Mouse (Mus musculus) cerebellum, postnatal 4 days (tissue): Measurements from ENCODE around the gene Gm36864.

Experiments used
- DNase-seq, 2 experiments: peaks; one replicate each; pipeline ENCODE4 v3.0.0; 2022; ENCODE audit warnings: low spot score in 2 of 2, mixed read lengths in 1 of 2

Gene Gm36864

DNA sequence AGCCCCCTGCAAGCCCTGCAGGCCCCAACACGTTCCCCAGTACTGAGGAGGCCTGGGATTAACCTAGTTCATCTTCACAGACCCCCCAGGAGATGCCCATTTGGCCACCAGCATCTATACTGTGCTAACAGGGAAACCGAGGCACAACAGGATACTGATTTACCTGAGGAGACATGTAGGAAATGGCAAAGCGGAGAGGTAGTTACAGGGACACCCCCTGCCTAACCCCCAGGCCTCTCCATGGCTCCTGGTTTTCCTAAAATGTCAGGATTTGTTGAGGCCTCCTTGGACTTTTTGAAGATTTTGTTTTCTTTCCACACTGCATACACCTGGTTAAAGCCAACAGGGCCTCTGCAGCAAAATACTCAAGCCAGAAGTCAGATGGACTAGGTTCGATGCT is 21.3 kb downstream of the Gm36864 start, which contains the start of gene Acp4:
Acp4 (minus strand) TSS at position 101 of the 400 bp plus-strand sequence.
- DNase-seq: no peak

- no peak for DNase-seq
Measured at GRCm38 (mm10) chr7:44260410-44260809, 24.4 kb downstream of the Gm36864 start.

DNA sequence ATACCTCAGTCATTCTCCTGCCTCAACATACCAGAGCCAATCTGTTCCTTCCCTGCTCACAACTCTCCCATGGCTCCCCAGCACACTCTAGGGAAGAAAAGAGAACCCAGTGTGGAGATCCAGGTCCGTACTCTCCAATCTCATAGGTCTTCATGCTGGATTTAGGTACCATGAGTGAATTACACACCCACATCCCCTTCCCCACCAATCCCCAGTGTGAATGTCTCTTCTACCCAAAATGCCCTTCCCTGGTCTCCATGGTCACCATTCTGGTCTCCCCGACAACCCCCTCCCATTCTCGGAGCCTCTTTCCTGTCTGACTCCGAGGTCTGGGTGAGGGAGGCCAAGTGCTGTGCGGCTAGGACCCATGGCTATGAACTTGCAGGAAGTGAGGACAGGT is 25.2 kb downstream of the Gm36864 start, which contains the start of gene Gm15517:
Gm15517 (plus strand) TSS at position 301 of the 400 bp plus-strand sequence.
- no peak for DNase-seq

GRCm38 (mm10) chr7:44262791-44263643 is 27.0 kb downstream of the Gm36864 start:
- DNase-seq: peak; percentile 97 to 99

DNA sequence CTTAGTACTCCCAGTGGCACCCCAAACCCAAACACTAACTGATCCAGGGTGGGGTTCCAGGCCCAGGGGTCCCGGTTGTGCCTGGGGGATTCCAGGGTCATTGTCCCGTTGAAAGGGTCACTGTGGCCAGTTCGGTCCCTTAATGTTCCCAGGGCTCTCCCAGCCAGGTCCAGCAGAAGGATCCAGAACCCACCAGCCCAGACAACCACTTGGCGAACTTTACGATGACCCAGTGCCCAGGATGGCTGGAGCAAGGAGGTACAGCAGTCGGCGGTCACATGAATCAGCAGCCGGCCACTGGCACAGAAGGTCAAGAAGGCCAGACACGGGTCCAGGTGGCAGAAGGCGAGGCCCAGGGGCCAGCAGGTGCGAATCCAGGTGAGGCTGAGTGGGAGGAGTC is 32.1 kb downstream of the Gm36864 start:
- DNase-seq: no peak

GRCm38 (mm10) chr7:44269397-44269796 is 33.4 kb downstream of the Gm36864 start:
- DNase-seq: no peak

- no peak for DNase-seq
Measured at GRCm38 (mm10) chr7:44271309-44271708, 35.3 kb downstream of the Gm36864 start.

GRCm38 (mm10) chr7:44272546-44272945 is 36.6 kb downstream of the Gm36864 start:
- DNase-seq: no peak

- DNase-seq: no peak
Measured at GRCm38 (mm10) chr7:44273446-44273845, 37.5 kb downstream of the Gm36864 start.

DNA sequence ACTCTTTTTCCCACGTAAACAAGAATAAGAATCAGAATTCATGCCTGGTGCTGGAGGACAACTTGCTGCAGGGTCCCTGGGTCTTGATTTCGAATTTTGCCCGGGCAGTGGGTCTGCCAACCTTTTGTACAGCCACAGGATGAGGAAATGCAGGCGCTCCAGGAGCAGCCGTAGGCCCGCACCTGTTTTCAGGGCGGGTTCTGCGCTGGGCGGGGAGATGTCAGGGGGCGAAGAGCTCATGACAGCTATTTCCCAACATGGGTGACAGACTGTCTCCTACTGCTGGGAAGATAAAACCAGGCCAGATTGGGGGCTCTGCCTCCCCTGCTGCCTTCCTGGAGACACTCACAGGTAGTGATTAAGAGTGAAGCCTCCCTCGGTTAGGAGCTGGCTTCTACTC is 38.1 kb downstream of the Gm36864 start:
- no peak for DNase-seq

GRCm38 (mm10) chr7:44275546-44275945 is 39.6 kb downstream of the Gm36864 start:
- DNase-seq: no peak

GRCm38 (mm10) chr7:44276461-44277249 is 40.7 kb downstream of the Gm36864 start:
- DNase-seq: no peak

DNA sequence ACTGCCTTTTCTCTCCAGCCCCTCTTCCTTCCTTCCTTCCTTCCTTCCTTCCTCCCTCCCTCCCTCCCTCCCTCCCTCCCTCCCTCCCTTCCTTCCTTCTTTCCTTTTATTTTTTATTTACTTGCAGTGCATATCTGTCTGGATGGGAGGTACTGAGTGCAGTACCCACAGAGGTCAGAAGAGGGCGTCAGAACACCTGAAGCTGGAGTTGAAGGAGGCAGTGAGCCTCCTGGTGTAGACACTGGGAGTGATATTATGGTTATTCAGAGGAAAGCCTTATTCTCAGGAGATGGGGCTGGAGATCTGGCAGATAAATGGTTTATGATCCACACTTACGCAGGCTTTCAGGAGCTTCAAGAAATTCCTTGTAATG is 41.3 kb downstream of the Gm36864 start:
- peak in 1 of 2 experiments; percentile 53 for DNase-seq

DNA sequence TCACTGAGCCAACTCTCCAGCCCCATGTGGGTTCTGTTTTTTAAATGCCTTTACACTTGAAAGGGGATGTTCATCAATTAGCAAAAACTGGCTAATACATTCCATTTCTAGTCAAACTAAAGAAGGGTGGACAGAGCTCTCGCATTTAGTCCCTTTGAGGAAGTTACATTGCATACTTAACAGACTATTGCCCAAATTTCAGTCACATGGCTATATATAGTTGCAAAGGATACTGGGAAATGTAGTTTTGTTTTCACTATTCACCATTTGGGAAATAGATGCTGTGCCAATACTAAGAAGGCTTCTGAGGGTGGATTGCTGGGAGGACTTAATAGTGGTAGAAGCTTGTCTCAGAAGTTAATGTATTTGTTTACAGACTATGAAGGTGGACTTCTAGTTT is 45.0 kb downstream of the Gm36864 start:
- DNase-seq: no peak

DNA sequence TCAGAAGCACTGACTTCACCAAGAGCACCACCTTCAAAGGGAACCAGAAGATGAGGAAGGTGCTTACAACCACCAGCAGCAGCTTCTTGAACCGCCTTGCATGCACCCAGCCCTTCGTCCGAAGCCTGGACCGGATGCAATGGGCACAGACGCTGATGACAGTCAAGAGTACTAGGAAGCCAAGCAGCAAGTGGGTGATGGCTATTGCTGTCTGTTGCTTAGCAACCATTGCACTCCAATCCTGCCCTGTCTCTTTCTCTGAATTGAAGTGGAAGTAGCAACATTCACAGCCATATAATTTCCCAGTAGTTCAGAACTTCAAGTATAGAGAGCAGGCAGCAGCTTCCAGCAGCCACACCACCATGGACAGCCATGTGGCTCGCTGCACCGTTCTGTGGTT is 45.6 kb downstream of the Gm36864 start:
- no peak for DNase-seq

GRCm38 (mm10) chr7:44287760-44288159 is 51.8 kb downstream of the Gm36864 start:
- no peak for DNase-seq

DNA sequence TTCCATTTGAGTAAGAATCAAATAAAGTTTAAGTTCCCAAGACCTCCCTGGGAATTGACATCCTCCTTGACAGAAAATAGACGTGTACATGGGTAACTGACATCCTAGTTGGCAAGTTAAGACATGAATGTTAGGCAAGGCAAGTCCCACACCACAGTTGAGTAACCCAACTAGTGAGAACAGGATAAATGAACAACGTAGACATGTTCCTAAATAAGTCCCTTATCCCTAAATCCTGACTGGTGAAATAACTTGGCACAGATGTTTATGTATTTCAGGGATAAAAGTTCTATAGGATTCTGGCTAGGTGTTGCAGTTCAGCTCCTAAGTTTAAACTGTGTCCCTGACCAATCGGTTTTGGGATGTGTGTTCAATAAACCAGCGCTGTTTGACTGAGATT is 55.0 kb downstream of the Gm36864 start:
- no peak for DNase-seq

GRCm38 (mm10) chr7:44291418-44291817 is 55.4 kb downstream of the Gm36864 start:
- no peak for DNase-seq
